Mouse (Mus musculus): ENCODE measurements at regions not wholly inside any gene's neighbourhood (a gene's known extent, or its start where the extent isn't known, plus 50 kb on each side); places are given as distances from the start of the nearest gene placed in this dataset.

DNA sequence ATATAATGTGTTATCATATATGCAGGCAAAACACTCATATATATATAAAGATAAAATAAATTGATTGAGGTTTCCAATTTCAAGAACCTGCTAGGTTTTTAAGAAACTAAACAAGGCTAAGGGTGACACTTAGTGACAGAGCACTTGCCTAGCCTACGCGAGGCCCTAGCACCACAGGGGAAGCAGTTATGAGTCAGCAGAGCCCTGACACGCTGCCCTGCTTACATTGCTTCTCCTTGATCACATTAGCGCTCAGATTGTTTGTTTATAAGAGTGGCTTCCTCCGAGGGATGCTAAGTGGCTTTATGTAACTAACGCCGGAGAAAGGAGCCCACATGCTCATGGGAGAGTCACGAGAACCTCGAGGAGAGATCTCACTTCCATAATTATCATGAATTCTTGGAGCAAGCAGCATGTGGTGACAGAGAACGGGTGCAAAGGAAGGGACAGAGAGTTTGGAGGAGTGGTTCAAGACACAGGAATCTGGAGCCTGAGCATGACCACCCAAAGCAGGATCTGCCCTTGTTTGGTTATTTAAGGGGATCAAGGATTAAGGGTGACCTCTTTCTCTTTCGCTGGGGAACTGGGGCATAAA, 55.3 kb upstream of the Tspan5 start:
- WGBS = 42% methylated on average over 11 of the region's 11 CpGs
- Histone ChIP-seq H3K9ac (ENCODE audit: low read depth, low read length) (no peak overlapping the region), H3K4me2 (no peak overlapping the region), H3K9me3 (ENCODE audit: control insufficient read depth, low read length) (no peaks in the 10 kb centered on the region), H3K27me3 (replicated peaks; ENCODE audit: control insufficient read depth, insufficient read depth, low read length) (no peaks in the 10 kb centered on the region), H3K27ac (ENCODE audit: low read depth, low read length) (no peak overlapping the region), H3K36me3 (ENCODE audit: control insufficient read depth, insufficient read depth, low read length) (no peaks in the 10 kb centered on the region), H3K4me3 (ENCODE audit: low read depth, low read length) (no peak overlapping the region), H3K4me1 (replicated peaks; ENCODE audit: control insufficient read depth, insufficient read depth, low read length) (no peaks in the 10 kb centered on the region)
- DNase-seq (ENCODE audit: low spot score) (no peak), ATAC-seq (replicated peaks; ENCODE audit: low FRiP score) (no peak)

DNA sequence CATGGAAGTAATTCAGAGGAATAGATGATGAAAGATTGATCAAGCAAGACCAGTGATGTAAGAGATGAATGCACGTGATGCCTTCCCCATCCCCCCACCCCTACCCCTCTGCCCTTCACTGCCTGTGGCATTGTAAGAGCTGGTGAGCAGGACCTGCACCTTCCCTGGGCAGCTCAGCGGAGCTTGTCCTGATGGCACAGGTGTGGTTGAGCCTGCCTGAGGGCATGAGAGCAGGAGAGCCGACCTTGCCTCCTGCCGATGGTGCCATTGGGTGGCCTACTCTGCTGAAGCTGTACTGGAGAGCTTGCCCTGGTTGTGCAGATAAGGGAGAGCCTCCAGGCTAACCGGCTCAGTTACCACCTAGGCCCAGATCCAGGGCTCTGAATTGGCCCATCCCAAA, 53.4 kb upstream of the Tspan5 start:
- no peak for DNase-seq (ENCODE audit: low spot score)
- no peak for ATAC-seq (replicated peaks; ENCODE audit: low FRiP score)
- Histone ChIP-seq H3K9ac (ENCODE audit: low read depth, low read length) (no peak overlapping the region), H3K36me3 (ENCODE audit: control insufficient read depth, insufficient read depth, low read length) (no peaks in the 10 kb centered on the region), H3K4me2 (no peak overlapping the region), H3K27ac (ENCODE audit: low read depth, low read length) (no peak overlapping the region), H3K4me3 (ENCODE audit: low read depth, low read length) (no peak overlapping the region), H3K4me1 (replicated peaks; ENCODE audit: control insufficient read depth, insufficient read depth, low read length) (no peaks in the 10 kb centered on the region), H3K27me3 (replicated peaks; ENCODE audit: control insufficient read depth, insufficient read depth, low read length) (no peaks in the 10 kb centered on the region), H3K9me3 (ENCODE audit: control insufficient read depth, low read length) (no peaks in the 10 kb centered on the region)
- WGBS = 80% methylated on average over 5 of the region's 5 CpGs
